Mouse (Mus musculus): Measurements from ENCODE around the gene Lrrc1. TPM values are rescaled to one million over a fixed set of nuclear protein-coding genes. Genes with fewer than 3 reads are reported as not detected.
A peak's percentile ranks its signal among the peaks of the same experiment; 100 is the strongest.

Lrrc1 gene
- polyA plus RNA-seq (2015; fragmentation: Nextera tagmentation; extraction: Ambion mirVana), result 14.9 and 16.2 TPM in 2 replicates

DNA sequence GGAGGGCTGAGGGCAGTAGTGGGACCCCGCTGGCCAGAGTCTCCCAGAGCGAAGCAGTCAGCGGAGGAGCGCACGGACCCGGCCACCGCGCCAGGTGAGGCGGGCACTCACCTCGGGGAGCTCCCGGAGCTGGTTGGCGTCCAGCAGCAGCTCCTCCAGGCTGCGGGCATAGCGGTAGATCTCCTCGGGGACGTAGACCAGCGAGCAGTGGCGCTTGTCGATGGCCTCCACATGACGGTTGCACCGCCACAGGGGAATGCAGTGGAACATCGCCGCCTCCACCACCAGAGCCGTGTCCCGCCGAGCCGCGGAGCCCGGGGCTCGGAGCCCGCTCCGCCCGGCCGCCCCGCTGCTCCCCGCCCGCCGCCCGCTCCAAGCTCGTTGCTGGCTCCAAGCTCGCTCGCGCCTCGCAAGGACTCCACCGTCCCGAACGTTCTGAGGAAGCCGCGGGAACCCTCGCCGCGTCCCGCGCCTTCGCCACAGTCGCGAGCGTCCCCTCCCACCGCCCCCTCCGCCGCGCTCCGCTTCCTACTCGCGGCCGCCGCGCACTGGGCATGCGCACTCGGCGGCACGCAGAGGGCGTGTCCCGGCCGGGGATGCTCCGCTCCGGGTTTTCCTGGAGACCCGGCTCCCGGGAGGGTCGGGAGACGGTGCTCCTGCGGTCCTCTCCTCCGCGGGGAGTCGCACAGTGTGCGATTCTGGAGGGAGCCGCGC is at the start of gene Lrrc1:
Lrrc1 (minus strand) TSS at position 517 of the 714 bp plus-strand sequence.
- TF ChIP-seq EP300 (optimal IDR thresholded peaks at IDR 0.05), result no peak
- TF ChIP-seq CTCF (IDR thresholded peaks at IDR 0.05; ENCODE audit: low read depth), result 0 out of 2 replicates have a peak, but pooled peaks have one; percentile 9
- 0 out of 2 replicates have a peak, but pooled peaks cover 4% of the 10 kb centered on the region for H3K4me1 ChIP-seq (replicated peaks; ENCODE audit: control insufficient read depth, insufficient read depth)
- no peaks in the 10 kb centered on the region for H3K9me3 ChIP-seq (ENCODE audit: control insufficient read depth, low read length)
- peak within 1 kb of the TSS; percentile 90 for H3K27ac ChIP-seq (replicated peaks)
- H3K4me3 ChIP-seq (ENCODE audit: low read depth, low read length), result peak within 1 kb of the TSS; percentile 78
- peak within 1 kb of the TSS; percentile 91 for H3K4me2 ChIP-seq (replicated peaks; ENCODE audit: low read depth)
- WGBS, result under 1% methylated on average over 80 of the region's 88 CpGs
- peak within 1 kb of the TSS; percentile 80 for H3K9ac ChIP-seq (ENCODE audit: low read length)
- peak; percentile 86 for ATAC-seq (ENCODE audit: low FRiP score, low TSS enrichment)
- DNase-seq (ENCODE audit: low spot score), result peak; percentile 90
- H3K36me3 ChIP-seq (ENCODE audit: control insufficient read depth, insufficient read depth, low read length), result no peaks in the 10 kb centered on the region
- H3K27me3 ChIP-seq (ENCODE audit: control insufficient read depth, insufficient read depth, low read length), result no peaks in the 10 kb centered on the region

DNA sequence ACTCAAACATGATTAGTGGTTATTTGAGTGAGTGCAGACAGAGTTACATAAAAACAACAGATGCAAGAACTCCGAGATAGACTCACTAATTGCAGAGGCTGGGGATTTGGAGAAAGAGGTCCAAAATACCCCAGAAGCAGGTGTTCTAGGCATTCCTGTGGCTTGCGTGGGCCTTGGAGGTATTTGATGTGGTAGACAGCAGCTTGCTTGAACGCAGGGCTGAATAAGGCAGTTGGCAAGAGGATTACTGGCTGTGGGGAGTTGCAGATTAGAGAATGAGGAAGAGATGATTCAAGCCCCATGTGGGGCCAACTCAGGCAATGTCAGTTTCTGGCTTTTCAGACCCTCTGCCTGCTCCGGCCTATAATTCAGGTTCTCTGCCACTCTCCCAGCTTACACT is 47.8 kb upstream of the Lrrc1 start:
- Histone ChIP-seq H3K9me3 (ENCODE audit: control insufficient read depth, low read length) (no peaks in the 10 kb centered on the region), H3K9ac (ENCODE audit: low read length) (no peak overlapping the region), H3K27me3 (ENCODE audit: control insufficient read depth, insufficient read depth, low read length) (no peaks in the 10 kb centered on the region), H3K4me1 (replicated peaks; ENCODE audit: control insufficient read depth, insufficient read depth) (no peaks in the 10 kb centered on the region), H3K4me3 (ENCODE audit: low read depth, low read length) (no peak overlapping the region), H3K4me2 (replicated peaks; ENCODE audit: low read depth) (no peak overlapping the region), H3K36me3 (ENCODE audit: control insufficient read depth, insufficient read depth, low read length) (no peaks in the 10 kb centered on the region), H3K27ac (replicated peaks) (no peak overlapping the region)
- TF ChIP-seq EP300 (optimal IDR thresholded peaks at IDR 0.05), result no peak
- TF ChIP-seq CTCF (IDR thresholded peaks at IDR 0.05; ENCODE audit: low read depth), result no peak
- no peak for ATAC-seq (ENCODE audit: low FRiP score, low TSS enrichment)
- no peak for DNase-seq (ENCODE audit: low spot score)
- WGBS, result 52% methylated on average over 4 of the region's 4 CpGs

GRCm38 (mm10) chr9:77589496-77589895 is 44.8 kb upstream of the Lrrc1 start:
- Histone ChIP-seq H3K27ac (replicated peaks) (no peak overlapping the region), H3K9ac (ENCODE audit: low read length) (no peak overlapping the region), H3K4me3 (ENCODE audit: low read depth, low read length) (no peak overlapping the region), H3K9me3 (ENCODE audit: control insufficient read depth, low read length) (no peaks in the 10 kb centered on the region), H3K4me2 (replicated peaks; ENCODE audit: low read depth) (no peak overlapping the region), H3K27me3 (ENCODE audit: control insufficient read depth, insufficient read depth, low read length) (no peaks in the 10 kb centered on the region), H3K4me1 (replicated peaks; ENCODE audit: control insufficient read depth, insufficient read depth) (no peaks in the 10 kb centered on the region), H3K36me3 (ENCODE audit: control insufficient read depth, insufficient read depth, low read length) (no peaks in the 10 kb centered on the region)
- TF ChIP-seq CTCF (IDR thresholded peaks at IDR 0.05; ENCODE audit: low read depth) (no peak), EP300 (optimal IDR thresholded peaks at IDR 0.05) (no peak)
- DNase-seq (ENCODE audit: low spot score) (no peak), ATAC-seq (ENCODE audit: low FRiP score, low TSS enrichment) (no peak; the same call in 1 of the 2 replicates)
- 35% methylated on average over 2 of the region's 2 CpGs for WGBS

DNA sequence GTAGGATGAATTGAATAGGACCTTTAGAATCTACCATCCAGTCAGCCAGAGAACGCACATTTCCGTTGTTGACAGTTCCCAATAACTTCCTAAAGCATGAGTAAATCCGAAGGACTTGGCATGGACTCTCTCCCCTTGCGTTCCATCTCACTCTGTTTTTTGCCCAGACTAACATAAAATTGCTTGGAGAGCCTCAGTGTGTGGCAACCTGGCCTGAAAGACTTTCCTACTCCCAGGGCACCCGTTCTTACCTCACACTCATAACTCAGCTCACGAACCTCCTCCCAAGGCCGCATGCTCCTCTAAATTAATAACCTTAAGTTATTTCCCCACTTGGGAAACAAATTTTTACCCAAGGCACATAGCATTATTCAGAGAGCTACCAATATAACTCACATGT is 42.9 kb upstream of the Lrrc1 start:
- WGBS, result 77% methylated on average over 7 of the region's 7 CpGs
- H3K4me2 ChIP-seq (replicated peaks; ENCODE audit: low read depth), result no peak overlapping the region
- no peaks in the 10 kb centered on the region for H3K36me3 ChIP-seq (ENCODE audit: control insufficient read depth, insufficient read depth, low read length)
- ATAC-seq (ENCODE audit: low FRiP score, low TSS enrichment) (no peak), DNase-seq (ENCODE audit: low spot score) (no peak)
- H3K27ac ChIP-seq (replicated peaks), result peak overlapping the region; percentile 61
- TF ChIP-seq CTCF (IDR thresholded peaks at IDR 0.05; ENCODE audit: low read depth) (no peak), EP300 (optimal IDR thresholded peaks at IDR 0.05) (no peak)
- H3K4me1 ChIP-seq (replicated peaks; ENCODE audit: control insufficient read depth, insufficient read depth), result no peaks in the 10 kb centered on the region
- H3K4me3 ChIP-seq (ENCODE audit: low read depth, low read length), result no peak overlapping the region
- H3K9ac ChIP-seq (ENCODE audit: low read length), result no peak overlapping the region
- H3K27me3 ChIP-seq (ENCODE audit: control insufficient read depth, insufficient read depth, low read length), result no peaks in the 10 kb centered on the region
- no peaks in the 10 kb centered on the region for H3K9me3 ChIP-seq (ENCODE audit: control insufficient read depth, low read length)

- no peaks in the 10 kb centered on the region for H3K36me3 ChIP-seq (ENCODE audit: control insufficient read depth, insufficient read depth, low read length)
- H3K27ac ChIP-seq (replicated peaks), result peak overlapping the region; percentile 61
- ATAC-seq (ENCODE audit: low FRiP score, low TSS enrichment) (no peak), DNase-seq (ENCODE audit: low spot score) (no peak)
- H3K4me3 ChIP-seq (ENCODE audit: low read depth, low read length), result no peak overlapping the region
- no peak for TF ChIP-seq CTCF (IDR thresholded peaks at IDR 0.05; ENCODE audit: low read depth)
- peak; percentile 58 for TF ChIP-seq EP300 (optimal IDR thresholded peaks at IDR 0.05)
- H3K9ac ChIP-seq (ENCODE audit: low read length), result no peak overlapping the region
- no peaks in the 10 kb centered on the region for H3K9me3 ChIP-seq (ENCODE audit: control insufficient read depth, low read length)
- no peaks in the 10 kb centered on the region for H3K4me1 ChIP-seq (replicated peaks; ENCODE audit: control insufficient read depth, insufficient read depth)
- WGBS, result 66% methylated on average over 6 of the region's 6 CpGs
- no peaks in the 10 kb centered on the region for H3K27me3 ChIP-seq (ENCODE audit: control insufficient read depth, insufficient read depth, low read length)
- H3K4me2 ChIP-seq (replicated peaks; ENCODE audit: low read depth), result no peak overlapping the region
Measured at GRCm38 (mm10) chr9:77586806-77587591, 42.3 kb upstream of the Lrrc1 start.

- DNase-seq (ENCODE audit: low spot score) (no peak), ATAC-seq (ENCODE audit: low FRiP score, low TSS enrichment) (no peak)
- Histone ChIP-seq H3K4me3 (ENCODE audit: low read depth, low read length) (no peak overlapping the region), H3K4me1 (replicated peaks; ENCODE audit: control insufficient read depth, insufficient read depth) (no peaks in the 10 kb centered on the region), H3K36me3 (ENCODE audit: control insufficient read depth, insufficient read depth, low read length) (no peaks in the 10 kb centered on the region), H3K9ac (ENCODE audit: low read length) (no peak overlapping the region), H3K27ac (replicated peaks) (no peak overlapping the region), H3K9me3 (ENCODE audit: control insufficient read depth, low read length) (no peaks in the 10 kb centered on the region), H3K27me3 (ENCODE audit: control insufficient read depth, insufficient read depth, low read length) (no peaks in the 10 kb centered on the region), H3K4me2 (replicated peaks; ENCODE audit: low read depth) (no peak overlapping the region)
- TF ChIP-seq CTCF (IDR thresholded peaks at IDR 0.05; ENCODE audit: low read depth) (no peak), EP300 (optimal IDR thresholded peaks at IDR 0.05) (no peak)
- WGBS, result 83% methylated on average over 6 of the region's 6 CpGs
Measured at GRCm38 (mm10) chr9:77584746-77585145, 40.1 kb upstream of the Lrrc1 start.

Measured in stomach, postnatal 0 days (tissue).